Mouse (Mus musculus) megakaryocyte, adult 5-6 weeks (primary cell): ENCODE measurements around the gene Trpm3. TPM values are rescaled to one million over a fixed set of nuclear protein-coding genes. Genes with fewer than 3 reads are reported as not detected.
"Not testable (repeated sequence)": the region's sequence is repeated elsewhere in the genome, so short reads cannot be mapped to it uniquely, and the experiment has no call there.

ENCODE experiments used
- ATAC-seq: 2 replicates; pipeline ENCODE4 v1.8.0; 2016; ENCODE audit warnings: mild to moderate bottlenecking, inconsistent platforms; ENCODE audit not compliant: poor library complexity, severe bottlenecking
- total RNA-seq, 2 experiments: library from RNA; stranded (forward) in 1 of 2; stranded (reverse) in 1 of 2; fragments of 153-499, 151-499 nt in 1 of 2; fragments of 221-1000, 200-1000 nt in 1 of 2; gene quantifications; 2 replicates each; pipeline versions ENCODE4 v1.2.3 to v1.2.4; 2015 to 2017

Gene Trpm3
- total RNA-seq, 2 experiments from 2014 or later = 0.04 TPM; not detected in 1

DNA sequence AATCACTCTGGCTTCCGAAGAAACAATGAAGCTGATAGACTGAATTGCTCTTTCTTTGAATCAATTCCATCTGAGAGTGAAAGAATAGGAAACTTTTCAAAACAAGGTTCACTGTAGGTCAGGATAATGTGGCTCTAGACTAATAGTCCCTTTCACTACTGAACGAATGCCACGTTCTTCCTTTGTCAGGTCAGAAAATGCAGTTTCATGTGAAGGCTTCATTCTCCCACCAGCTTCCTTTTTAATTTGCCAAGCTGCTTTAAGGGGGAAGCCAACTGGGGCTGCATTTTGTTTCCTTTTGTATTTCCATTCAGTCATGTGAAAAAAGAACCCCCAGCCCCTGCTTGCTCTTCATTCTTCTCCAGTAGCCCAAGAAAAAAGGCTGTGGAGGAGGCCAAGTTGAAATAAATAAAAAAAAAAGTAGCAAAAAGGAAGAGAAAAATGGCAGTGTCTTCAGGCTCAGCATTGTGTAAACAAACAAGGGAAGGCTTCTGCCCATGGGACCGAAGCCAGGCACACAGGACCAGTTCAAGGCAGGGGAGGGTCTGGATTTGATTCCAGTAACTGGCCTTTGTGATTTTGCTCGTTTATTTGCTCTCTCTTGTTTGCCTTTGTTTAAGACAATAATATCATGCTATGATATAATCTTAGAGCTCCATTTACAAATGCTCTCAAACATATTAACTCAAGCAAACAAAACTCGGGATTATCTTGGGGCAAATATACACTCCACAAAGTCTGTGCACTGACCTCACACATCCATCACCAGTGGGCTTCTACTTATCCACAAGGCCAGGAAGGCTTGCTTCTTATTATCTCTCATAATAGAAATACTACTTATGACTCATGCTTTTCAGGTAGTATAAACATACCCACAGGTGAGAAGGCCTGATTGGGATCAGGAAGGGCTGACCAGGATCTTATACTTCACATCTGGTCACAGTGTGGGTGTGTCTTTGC lies 702.5 kb downstream of the Trpm3 start:
- ATAC-seq = no peak

DNA sequence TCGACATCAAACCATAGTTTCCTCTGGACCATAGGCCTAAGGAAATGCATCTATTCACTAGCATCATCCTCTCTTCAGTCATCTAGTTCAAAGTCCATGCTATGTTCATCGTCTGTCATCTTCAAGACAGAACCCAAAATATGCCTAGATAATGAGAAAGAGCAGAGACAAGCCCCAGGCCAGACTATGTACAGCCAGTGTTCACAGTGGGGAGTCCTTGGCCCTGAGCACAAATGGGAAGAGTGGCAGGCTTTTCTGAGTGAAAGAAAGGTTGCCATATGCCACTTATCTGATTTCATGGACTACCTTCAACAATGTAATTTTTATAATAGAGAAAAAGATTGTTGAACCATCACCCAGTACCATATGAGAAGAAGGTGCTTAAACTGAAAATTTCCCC lies 703.9 kb downstream of the Trpm3 start:
- no peak for ATAC-seq

DNA sequence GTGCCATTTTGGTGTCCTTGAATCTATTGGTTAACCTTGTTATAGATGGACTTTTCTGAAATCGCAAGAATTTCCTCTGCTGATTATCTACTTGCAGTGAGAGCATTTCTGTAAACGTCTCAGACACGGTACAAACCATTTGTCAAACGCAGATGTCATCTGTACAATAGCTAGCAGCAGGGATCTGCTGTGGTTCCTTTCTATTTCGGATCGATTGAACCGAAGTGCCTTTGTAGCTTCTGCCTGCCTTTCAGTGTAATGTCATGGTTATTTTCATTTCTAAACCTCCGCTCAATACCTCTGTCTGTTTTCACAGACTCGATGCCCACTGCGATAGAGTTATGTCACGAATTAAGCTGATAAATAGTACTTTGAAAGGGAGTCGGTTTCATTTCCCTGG lies 708.9 kb downstream of the Trpm3 start:
- ATAC-seq = no peak

DNA sequence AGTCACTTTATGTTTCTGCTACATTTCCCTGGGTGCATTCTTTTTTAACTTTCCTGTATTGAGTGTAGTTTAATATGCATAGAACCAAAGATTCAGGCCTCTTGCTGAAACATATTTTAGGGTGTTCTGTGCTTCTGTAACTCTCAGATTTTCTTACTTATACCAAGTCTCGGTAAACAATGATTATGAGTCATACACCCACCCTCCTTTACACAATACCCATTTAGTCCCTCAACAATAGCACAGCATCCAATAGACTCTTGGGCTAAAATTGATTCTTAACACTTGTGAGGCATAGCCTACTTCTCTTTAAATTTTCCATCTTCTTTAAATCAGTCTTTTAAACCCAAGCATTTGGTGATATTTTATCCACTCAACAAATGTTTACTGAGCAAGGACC lies 709.4 kb downstream of the Trpm3 start:
- ATAC-seq = no peak

DNA sequence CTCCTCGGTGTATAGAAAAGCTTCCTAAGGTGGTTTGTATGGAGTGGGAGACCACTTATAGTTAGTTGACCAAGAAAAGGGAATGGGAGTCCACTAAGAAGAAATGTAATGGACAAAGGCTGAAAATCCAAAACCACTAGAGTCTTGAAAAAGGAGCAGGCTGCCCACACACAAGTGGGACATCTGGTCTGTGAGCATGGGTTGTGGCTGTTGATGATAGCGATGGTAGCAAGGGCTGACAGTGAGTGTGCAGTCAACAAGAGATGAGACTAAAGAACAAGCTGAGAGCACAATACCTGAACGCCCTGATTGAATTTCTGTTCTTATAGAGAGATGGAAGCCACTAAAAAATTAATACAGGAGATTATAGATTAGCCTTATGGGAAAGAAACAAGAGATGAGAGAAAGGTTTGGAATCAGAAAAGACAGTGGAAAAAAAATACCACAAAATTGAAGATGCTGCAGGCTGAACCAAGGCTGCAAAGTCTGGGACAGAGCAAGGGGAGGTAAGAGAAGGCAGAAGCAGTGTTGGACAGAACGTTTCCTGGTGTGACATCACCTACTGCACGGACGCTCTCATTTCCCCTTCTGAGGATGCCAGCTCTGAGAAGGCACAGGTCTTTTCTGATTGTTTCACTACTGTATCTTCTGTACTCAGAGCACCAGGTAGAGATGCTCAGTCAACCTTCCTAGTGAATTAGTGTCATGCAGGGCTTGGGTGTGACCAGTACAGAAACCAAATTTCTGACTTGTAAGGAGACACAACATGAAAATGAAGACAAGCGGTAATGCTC lies 710.1 kb downstream of the Trpm3 start:
- ATAC-seq = no peak

DNA sequence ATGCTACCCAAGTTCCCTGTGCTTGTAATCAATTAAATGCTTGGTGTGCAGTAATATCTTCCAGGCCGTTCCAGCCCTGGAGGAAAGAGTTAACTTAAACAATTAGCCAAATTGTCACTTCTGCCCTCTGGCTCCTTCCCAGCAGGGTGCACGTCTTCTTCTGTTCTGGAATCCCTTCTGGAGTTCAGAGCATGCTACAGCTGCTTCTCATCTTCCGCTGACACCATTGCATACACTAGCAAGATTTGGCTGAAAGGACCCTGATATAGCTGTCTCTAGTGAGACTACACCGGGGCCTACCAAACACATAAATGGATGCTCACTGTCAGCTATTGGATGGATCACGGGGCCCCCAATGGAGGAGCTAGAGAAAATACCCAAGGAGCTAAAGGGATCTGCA lies 712.6 kb downstream of the Trpm3 start:
- not testable (repeated sequence) for ATAC-seq

DNA sequence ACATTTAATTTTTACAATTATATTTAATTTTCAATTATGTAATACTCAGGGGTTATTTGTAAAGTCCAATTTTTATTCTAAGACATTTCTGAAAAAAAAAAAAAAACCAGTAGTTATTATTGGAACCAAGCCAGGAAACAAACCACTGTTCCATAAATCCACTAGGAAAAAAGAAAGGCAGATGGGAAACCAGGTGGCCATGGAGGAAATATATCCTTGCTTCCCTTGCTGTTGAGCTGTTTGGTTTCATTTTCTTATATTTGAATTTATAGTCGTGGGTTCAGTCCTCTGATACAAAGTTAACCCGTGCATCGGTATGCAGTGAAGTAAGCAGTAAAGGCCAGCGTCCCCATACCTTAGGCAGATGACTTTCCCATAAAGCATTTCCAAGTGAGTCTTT lies 720.8 kb downstream of the Trpm3 start:
- no peak for ATAC-seq

DNA sequence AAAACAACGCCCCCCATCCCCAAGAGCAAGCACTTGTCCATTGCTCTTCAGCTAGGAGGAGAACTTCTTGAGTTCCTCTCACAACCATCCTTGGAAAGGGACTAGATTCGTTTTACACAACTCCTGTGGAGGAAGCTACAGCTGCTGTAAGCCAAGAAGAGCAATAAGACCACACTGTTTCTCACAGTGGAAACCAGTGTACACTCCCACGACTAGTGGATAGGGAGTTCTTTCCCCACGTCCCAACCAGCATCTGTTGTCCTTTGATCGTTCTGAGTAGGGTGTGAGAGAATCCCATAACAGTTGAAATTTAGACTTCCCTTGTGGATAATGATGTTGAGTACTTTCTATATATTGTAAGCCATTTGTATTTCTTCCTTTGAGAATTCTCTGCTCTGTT lies 728.6 kb downstream of the Trpm3 start:
- no peak for ATAC-seq

DNA sequence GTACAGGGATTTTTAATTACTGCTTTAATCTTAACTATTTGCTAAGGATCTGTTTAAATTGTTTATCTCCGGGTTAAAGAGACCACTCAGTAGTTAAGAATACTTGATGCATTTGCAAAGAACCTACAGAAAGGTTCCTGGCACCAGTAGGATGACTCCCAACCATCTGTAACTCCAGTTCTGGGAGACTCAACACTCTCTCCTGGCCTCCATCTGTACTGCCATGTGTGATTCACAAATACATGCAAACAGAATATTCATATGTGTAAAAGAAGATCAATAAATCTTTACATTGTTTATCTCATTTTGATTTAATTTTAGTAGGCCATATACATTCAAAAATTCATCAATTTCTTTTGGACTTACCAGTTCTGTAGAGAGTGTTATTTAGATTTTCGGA lies 731.0 kb downstream of the Trpm3 start:
- no peak for ATAC-seq

DNA sequence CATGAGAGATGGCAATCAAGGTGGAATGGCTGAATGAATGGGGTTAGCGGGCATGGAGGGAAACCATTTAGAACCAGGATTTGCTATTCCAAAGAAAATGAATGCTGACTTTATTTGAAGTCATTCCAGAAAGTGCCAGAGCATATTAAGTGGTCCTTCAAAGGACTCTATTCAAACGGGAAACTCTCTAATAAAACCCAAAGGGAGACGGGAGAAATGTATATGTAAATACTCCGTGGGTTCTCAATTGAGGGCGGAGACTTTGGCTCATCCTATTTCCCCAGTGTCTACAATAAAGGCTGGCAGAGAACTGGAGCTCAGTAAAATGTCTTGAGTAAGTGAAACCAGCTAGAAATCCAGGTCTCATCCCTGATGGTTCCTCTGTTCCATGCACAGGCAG lies 733.6 kb downstream of the Trpm3 start:
- ATAC-seq = no peak

DNA sequence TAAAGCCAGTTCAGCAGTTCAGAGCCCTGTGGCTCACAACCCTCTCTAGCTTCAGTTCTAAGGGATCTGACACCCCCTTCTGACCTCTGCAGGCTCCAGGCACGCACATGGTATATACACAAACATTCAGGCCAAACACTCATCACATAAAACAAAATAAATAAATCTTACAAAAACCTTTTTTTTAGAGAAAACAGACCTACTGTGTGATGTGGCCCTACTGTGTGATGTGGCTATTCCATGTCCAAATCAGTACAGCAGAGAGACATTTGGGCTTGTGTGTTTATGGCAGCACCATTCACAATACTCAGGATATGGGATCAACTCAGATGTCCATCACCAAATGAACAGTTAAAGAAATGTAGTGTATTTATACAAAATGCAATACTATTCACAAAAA lies 741.4 kb downstream of the Trpm3 start:
- ATAC-seq = no peak

DNA sequence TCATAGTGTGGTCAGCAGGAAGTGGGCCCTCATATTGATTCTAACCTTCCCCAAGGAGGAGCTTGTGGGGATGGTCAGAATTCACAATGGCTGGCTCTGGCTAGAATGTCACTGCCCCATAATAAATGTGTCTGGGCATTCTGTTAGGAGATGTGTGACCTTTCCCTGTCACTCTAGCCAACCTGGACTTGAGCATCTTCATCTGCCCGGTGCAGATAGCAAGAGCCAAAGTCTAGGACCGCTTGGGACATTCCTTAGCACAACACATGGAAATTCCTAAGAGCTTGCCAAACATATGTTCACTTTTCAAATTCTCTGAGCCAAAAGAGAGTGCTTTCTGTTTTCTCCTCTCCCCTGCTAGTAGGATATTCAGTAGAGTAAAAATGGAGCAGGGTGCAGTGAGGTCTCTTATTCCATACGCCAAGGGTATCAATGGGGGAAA lies 743.8 kb downstream of the Trpm3 start:
- ATAC-seq = no peak

DNA sequence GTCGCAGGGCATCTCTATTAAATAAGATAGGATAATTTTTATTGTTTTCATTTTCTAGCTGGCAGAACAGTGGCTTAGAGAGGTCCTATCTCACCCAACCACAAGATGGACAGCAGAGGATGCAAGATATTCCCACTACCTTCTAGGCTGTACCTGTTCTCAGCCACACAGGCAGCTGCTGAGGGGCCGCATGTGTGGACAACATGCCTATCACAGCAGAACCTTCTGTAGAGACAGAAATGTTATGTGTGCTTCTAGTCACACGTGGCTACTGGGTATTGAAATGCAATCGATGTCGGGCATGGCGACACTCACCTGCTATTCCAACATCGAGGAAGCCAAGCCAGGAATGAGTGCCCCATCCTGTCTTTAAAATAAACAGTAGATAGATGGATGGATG lies 744.3 kb downstream of the Trpm3 start:
- ATAC-seq = no peak

DNA sequence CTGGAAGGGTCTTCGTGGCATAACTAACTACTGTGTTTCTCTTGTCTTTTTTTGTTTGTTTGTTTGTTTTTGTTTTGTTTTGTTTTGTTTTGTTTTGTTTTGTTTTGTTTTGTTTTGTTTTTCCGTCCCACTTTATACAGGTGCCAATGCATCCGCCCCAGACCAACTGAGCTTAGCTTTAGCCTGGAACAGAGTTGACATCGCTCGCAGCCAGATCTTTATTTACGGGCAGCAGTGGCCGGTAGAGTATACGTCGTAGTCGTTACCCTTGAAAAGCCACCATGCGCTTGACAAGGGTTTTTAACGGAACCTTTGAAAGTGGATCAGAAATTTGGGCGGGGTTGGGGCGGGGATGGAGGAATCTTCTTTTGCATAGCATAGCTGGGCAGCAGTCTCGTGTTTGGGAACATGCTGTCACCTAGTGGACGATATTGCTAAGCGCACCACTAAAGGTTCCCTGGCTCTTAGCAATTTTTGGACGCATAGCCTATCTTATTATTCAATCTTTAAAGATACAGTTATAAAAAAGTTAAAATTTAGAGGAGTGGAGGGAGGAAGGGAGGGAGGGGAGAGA lies 745.0 kb downstream of the Trpm3 start:
- no peak for ATAC-seq

DNA sequence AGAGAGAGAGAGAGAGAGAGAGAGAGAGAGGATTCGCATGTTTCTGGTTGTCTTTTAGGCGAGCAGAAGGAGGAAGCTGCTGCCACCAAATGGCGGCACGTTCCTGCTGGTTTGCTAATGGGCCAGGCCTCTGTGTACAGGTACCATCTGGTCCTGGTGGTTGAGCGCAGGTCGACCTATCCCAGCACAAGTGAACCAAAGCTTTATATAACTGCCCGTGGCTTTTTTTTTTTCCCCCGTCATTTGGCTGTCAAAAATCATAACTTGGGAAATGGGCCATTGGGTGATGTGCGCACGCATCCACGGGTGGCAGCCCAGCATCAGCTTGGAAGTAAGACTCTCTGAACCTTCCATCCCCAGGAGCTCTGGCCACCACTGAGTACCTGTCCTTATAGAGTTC lies 745.5 kb downstream of the Trpm3 start:
- ATAC-seq = no peak

DNA sequence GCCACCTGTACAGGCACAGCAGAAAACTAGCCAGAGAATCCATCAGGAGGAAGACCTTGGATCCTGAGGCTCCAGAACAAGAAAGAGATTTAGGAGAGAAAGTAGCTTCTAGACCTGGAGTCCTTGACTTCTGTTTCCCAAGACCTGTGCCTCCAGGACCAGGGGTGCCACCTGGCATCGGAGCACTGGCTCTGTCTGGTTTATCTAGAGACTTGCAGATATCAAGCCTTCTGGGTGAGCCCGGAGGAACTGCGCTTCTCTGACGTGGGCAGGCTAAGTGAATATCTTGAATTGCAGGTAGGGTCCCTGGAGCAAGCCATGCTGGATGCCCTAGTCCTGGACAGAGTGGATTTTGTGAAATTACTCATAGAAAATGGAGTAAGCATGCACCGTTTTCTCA lies 746.2 kb downstream of the Trpm3 start:
- ATAC-seq = no peak

DNA sequence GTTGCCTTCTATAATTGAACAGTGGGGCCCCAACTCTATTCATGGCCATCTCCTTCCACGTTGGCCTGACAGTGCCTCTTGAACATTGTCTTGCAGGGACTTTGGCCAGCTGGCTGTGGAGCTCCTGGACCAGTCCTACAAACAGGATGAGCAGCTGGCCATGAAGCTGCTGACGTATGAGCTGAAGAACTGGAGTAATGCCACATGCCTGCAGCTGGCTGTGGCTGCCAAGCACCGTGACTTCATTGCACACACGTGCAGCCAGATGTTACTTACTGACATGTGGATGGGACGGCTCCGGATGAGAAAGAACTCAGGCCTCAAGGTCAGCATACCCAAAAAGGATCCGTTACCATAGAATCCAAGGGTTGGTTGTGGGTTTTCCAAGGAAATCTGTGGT lies 763.0 kb downstream of the Trpm3 start:
- no peak for ATAC-seq

DNA sequence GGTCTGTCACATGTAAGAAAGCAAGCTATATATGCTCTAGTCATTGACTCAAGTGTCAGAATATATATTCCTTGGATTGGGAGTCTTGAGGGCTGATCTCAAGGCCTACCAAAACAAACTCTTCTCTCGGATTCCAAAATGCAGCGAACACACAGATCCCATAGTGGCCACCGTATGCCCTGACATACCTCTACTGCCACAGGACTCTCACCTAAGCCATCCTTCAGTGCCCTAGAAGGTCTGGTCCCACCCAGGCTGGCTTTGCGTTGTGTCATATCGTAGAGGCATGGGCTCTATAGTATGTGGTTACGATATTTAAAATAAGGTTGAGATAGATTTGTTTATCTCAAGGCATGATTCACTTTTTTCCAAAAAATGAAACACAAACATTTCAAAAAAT lies 763.5 kb downstream of the Trpm3 start:
- no peak for ATAC-seq

DNA sequence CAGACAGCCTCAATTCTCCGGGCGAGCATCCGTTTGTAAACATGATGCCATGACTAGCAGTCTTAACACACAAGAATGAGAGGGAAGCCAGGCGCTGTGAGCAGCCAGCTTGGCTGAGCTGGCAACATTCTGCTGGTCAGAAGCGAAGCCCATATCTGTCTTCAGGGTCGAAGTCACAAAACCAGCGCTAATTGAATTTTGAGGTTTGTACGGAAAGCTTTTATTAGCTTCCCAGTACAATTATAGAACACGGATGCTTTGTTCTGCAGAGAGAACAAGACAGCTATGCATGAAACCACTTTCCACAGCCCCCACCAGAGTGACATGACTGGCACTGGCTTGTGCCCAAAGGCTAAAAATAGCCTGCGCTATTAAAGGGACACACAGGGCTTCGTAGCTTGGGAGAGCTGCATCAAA lies 766.2 kb downstream of the Trpm3 start:
- no peak for ATAC-seq

DNA sequence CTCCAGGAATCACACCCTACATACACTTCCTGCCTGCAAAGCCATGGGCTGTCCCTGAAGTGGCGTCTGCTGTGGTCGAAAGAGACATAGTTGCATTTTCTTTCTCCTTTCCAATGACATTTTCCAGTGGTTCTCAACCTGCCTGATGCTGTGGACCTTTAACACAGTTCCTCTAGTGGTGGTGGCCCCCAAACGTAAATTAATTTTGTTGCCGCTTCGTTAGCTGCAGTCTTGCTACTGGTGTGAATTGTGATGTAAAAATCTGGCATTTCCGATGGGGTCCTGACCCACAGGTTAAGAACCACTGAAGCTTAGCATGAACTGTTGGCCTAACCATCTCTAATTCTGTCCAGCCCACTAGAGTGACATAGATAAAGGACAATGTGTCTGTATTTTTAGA lies 771.8 kb downstream of the Trpm3 start:
- no peak for ATAC-seq

DNA sequence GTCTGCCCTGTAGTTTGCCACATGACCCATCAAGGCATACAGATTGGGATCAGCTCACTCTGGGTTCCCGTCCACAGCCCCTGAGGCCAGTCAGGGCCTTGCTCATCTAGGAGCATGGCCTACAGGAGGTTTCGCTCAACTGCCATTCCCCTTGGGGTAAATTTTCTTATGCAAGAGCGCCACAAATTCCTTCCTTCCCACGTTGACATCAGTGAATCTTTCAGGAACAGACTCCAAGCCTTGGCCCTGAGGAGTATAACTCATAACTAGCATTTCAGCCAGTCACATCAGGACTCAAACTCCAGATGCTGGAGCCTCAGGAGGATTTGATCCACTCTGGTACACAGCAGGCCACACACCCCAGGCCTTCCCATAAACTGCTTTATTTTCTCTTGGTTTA lies 774.1 kb downstream of the Trpm3 start:
- ATAC-seq = no peak
